Mouse (Mus musculus) liver, embryonic 14.5 days (tissue): Measurements from ENCODE around the gene Creld1.

ENCODE experiments used
- CTCF ChIP-seq: IDR thresholded peaks from 2 replicates; pipeline ENCODE4 v1.5.1; 2016; ENCODE audit warnings: antibody characterized with exemption, low read depth, control low read depth
- EP300 ChIP-seq: IDR thresholded peaks from 2 replicates; pipeline ENCODE4 v1.6.1; 2016; ENCODE audit warnings: antibody characterized with exemption, low read depth

DNA sequence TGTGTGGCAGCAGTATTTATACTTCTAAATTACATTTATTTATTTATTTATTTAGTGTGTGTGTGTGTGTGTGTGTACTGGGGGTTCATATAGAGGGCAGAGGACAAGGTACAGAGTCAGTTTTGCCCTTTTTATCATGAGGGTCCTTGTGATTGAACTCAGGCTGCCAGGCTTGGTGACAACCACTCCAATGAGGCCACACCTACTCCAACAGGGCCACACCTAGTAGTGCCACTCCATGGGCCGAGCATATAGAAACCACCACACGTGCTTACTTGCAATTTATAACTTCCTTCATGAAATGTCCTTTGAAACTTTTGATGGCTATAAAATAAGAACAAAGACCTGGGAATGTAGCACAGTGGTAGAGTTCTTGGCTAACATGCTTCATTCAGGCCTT, 9.9 kb upstream of the Creld1 start:
- TF ChIP-seq CTCF (no peak), EP300 (no peak)
